Mouse (Mus musculus) liver, embryonic 14.5 days (tissue): ENCODE measurements around the gene Armh4.

ENCODE experiments used
- CTCF ChIP-seq: IDR thresholded peaks from 2 replicates; pipeline ENCODE4 v1.5.1; 2016; ENCODE audit warnings: antibody characterized with exemption, low read depth, control low read depth
- EP300 ChIP-seq: IDR thresholded peaks from 2 replicates; pipeline ENCODE4 v1.6.1; 2016; ENCODE audit warnings: antibody characterized with exemption, low read depth

GRCm38 (mm10) chr14:49743946-49744526, 39.1 kb downstream of the Armh4 start:
- TF ChIP-seq CTCF (no peak), EP300 (no peak)
